ENCODE assay signal across 19 mouse cellular contexts in genomic region chr2:68289961-68290360, GRCm38 (mm10).
DNase-seq lines count a peak whose midpoint lies in the region; ATAC-seq and TF ChIP-seq lines count a peak whose summit lies in the region.
"Had no signal": no experiment of that assay in that cellular context is flagged by ENCODE, and none has a peak within 500 bp of the region (broad histone marks: within the 10 kb centered on the region; RNA-seq: fewer than 3 reads in every experiment).

No protein-coding gene starts in this region.

- H3K4me3 ChIP-seq in midbrain, embryonic 10.5 days = no peak overlapping the region
- no peak overlapping the region for H3K4me3 ChIP-seq in midbrain, embryonic 14.5 days (replicated peaks; ENCODE audit: low read depth, low read length)
- no peak overlapping the region for H3K4me3 ChIP-seq in midbrain, embryonic 16.5 days (ENCODE audit: low read depth, low read length)
- H3K4me3 ChIP-seq in kidney, embryonic 14.5 days (ENCODE audit: low read length) = no peak overlapping the region
- H3K4me3 ChIP-seq: embryonic facial prominence, embryonic 10.5 days; forebrain, embryonic 13.5 days; heart, embryonic 13.5 days had no signal

- ATAC-seq in midbrain, embryonic 14.5 days (ENCODE audit: low FRiP score, low TSS enrichment) = no peak
- ATAC-seq in midbrain, embryonic 16.5 days = peak; percentile 55; the same call in 1 of the 2 replicates
- ATAC-seq in kidney, embryonic 14.5 days (ENCODE audit: low FRiP score, low TSS enrichment) = no peak
- ATAC-seq: forebrain, embryonic 13.5 days; forebrain, postnatal 0 days had no signal

- WGBS in midbrain, embryonic 10.5 days = 40% methylated on average over 4 of the region's 4 CpGs
- 38% methylated on average over 4 of the region's 4 CpGs for WGBS in midbrain, embryonic 14.5 days
- 37% methylated on average over 4 of the region's 4 CpGs for WGBS in midbrain, embryonic 16.5 days
- WGBS in kidney, embryonic 14.5 days = 47% methylated on average over 4 of the region's 4 CpGs

- H3K9me3 ChIP-seq in midbrain, embryonic 10.5 days (replicated peaks) = no peaks in the 10 kb centered on the region
- H3K9me3 ChIP-seq in midbrain, embryonic 14.5 days (ENCODE audit: control insufficient read depth, low read length) = no peaks in the 10 kb centered on the region
- H3K9me3 ChIP-seq in midbrain, embryonic 16.5 days (replicated peaks; ENCODE audit: control insufficient read depth, low read length, poor library complexity, severe bottlenecking) = no peaks in the 10 kb centered on the region
- no peaks in the 10 kb centered on the region for H3K9me3 ChIP-seq in kidney, embryonic 14.5 days (ENCODE audit: control insufficient read depth, low read length)
- H3K9me3 ChIP-seq: embryonic facial prominence, embryonic 10.5 days; forebrain, embryonic 13.5 days; heart, embryonic 13.5 days had no signal

- 0 out of 2 replicates have a peak overlapping the region, but pooled peaks have one; percentile 57 for H3K27ac ChIP-seq in midbrain, embryonic 10.5 days (replicated peaks)
- H3K27ac ChIP-seq in midbrain, embryonic 14.5 days (replicated peaks; ENCODE audit: low read depth, low read length) = no peak overlapping the region
- no peak overlapping the region for H3K27ac ChIP-seq in midbrain, embryonic 16.5 days (ENCODE audit: low read length)
- H3K27ac ChIP-seq in kidney, embryonic 14.5 days (ENCODE audit: low read depth, low read length) = no peak overlapping the region
- H3K27ac ChIP-seq: embryonic facial prominence, embryonic 10.5 days; forebrain, embryonic 13.5 days; heart, embryonic 13.5 days; hindbrain, embryonic 14.5 days had no signal

- H3K4me1 ChIP-seq in midbrain, embryonic 10.5 days = no peaks in the 10 kb centered on the region; the same call in 1 of the 2 replicates
- no peaks in the 10 kb centered on the region for H3K4me1 ChIP-seq in midbrain, embryonic 14.5 days (ENCODE audit: control insufficient read depth, insufficient read depth, low read length)
- H3K4me1 ChIP-seq in midbrain, embryonic 16.5 days (ENCODE audit: control insufficient read depth, insufficient read depth, low read length) = no peaks in the 10 kb centered on the region
- peaks cover 5% of the 10 kb centered on the region; the same call in 1 of the 2 replicates for H3K4me1 ChIP-seq in kidney, embryonic 14.5 days (ENCODE audit: control insufficient read depth, insufficient read depth, low read length)
- H3K4me1 ChIP-seq: embryonic facial prominence, embryonic 10.5 days; forebrain, embryonic 13.5 days had no signal

- peak; percentile 54 for DNase-seq in heart, adult 11 months
- no peak for DNase-seq in heart, adult 9 months (ENCODE audit: low spot score in 2 of 2)
- no peak for DNase-seq in midbrain, embryonic 10.5 days (ENCODE audit: low spot score)
- DNase-seq in midbrain, embryonic 14.5 days = no peak
- DNase-seq in brain, embryonic 14.5 days (ENCODE audit: low read depth) = peak; percentile 15
- DNase-seq in kidney, postnatal 25 days = no peak
- DNase-seq: adrenal gland, adult 2 months; adrenal gland, postnatal 25 days; cerebellum, adult 2 months; cerebellum, postnatal 36 days; forebrain, postnatal 0 days; gastrocnemius, postnatal 25 days; heart, postnatal 10 days had no signal

- no peak overlapping the region for H3K4me2 ChIP-seq in midbrain, embryonic 14.5 days (ENCODE audit: low read length)
- H3K4me2 ChIP-seq in midbrain, embryonic 16.5 days (ENCODE audit: low read length) = no peak overlapping the region
- H3K4me2 ChIP-seq in kidney, embryonic 14.5 days (replicated peaks; ENCODE audit: low read depth, low read length) = no peak overlapping the region
- H3K4me2 ChIP-seq: forebrain, embryonic 13.5 days; heart, embryonic 13.5 days; hindbrain, embryonic 14.5 days had no signal

- no peak for TF ChIP-seq CTCF in brain, embryonic 14.5 days (IDR thresholded peaks at IDR 0.05; ENCODE audit: borderline replicate concordance, extremely low read depth, insufficient read depth, insufficient read length)

- peaks cover 15% of the 10 kb centered on the region for H3K36me3 ChIP-seq in midbrain, embryonic 10.5 days
- no peaks in the 10 kb centered on the region for H3K36me3 ChIP-seq in midbrain, embryonic 14.5 days (ENCODE audit: control insufficient read depth, insufficient read depth, low read length)
- no peaks in the 10 kb centered on the region for H3K36me3 ChIP-seq in midbrain, embryonic 16.5 days (ENCODE audit: control insufficient read depth, insufficient read depth, low read length)
- no peaks in the 10 kb centered on the region for H3K36me3 ChIP-seq in kidney, embryonic 14.5 days (ENCODE audit: control insufficient read depth, insufficient read depth, low read length)
- H3K36me3 ChIP-seq: embryonic facial prominence, embryonic 10.5 days had no signal

- no peaks in the 10 kb centered on the region for H3K27me3 ChIP-seq in midbrain, embryonic 10.5 days (ENCODE audit: low read depth, poor library complexity, severe bottlenecking)
- no peaks in the 10 kb centered on the region for H3K27me3 ChIP-seq in midbrain, embryonic 14.5 days (ENCODE audit: control insufficient read depth, insufficient read depth, low read length)
- H3K27me3 ChIP-seq in midbrain, embryonic 16.5 days (ENCODE audit: control insufficient read depth, insufficient read depth, low read depth, low read length) = no peaks in the 10 kb centered on the region
- no peaks in the 10 kb centered on the region for H3K27me3 ChIP-seq in kidney, embryonic 14.5 days (ENCODE audit: control insufficient read depth, insufficient read depth, low read length)
- H3K27me3 ChIP-seq: forebrain, embryonic 13.5 days; heart, embryonic 13.5 days had no signal

- H3K9ac ChIP-seq in midbrain, embryonic 14.5 days (replicated peaks; ENCODE audit: low read length) = no peak overlapping the region
- no peak overlapping the region for H3K9ac ChIP-seq in midbrain, embryonic 16.5 days (ENCODE audit: low read depth, low read length)
- H3K9ac ChIP-seq in kidney, embryonic 14.5 days (ENCODE audit: low read depth, low read length) = no peak overlapping the region
- H3K9ac ChIP-seq: forebrain, embryonic 13.5 days; forebrain, postnatal 0 days; heart, embryonic 13.5 days; hindbrain, embryonic 14.5 days had no signal

- TF ChIP-seq POLR2A in brain, embryonic 14.5 days (IDR thresholded peaks at IDR 0.05; ENCODE audit: borderline replicate concordance, extremely low read depth, insufficient read depth, insufficient read length, poor library complexity, severe bottlenecking) = no peak

Comparison
In these comparisons a context has a peak if more than half of its experiments do, and no peak if none do; other contexts are left out.
1. DNase-seq: peak in heart, adult 11 months (single experiment) and brain, embryonic 14.5 days (single experiment); none in heart, adult 9 months (0 of 2), midbrain, embryonic 10.5 days (single experiment), midbrain, embryonic 14.5 days (single experiment) and kidney, postnatal 25 days (0 of 2).